Mouse (Mus musculus) cerebellum, adult 2 months (tissue): ENCODE measurements around the gene Pef1.

Experiments
- CTCF ChIP-seq: fragments of 200-500 bp; IDR thresholded peaks from 2 replicates; pipeline ENCODE4 v1.5.1; 2011; ENCODE audit warnings: low read depth, mild to moderate bottlenecking, control low read depth, low read length, moderate library complexity, borderline replicate concordance; ENCODE audit not compliant: insufficient read depth
- POLR2A ChIP-seq: fragments of 200-500 bp; IDR thresholded peaks from 2 replicates; pipeline ENCODE4 v1.6.1; 2011; ENCODE audit warnings: low read length, control low read depth, borderline replicate concordance; ENCODE audit not compliant: insufficient read depth

DNA sequence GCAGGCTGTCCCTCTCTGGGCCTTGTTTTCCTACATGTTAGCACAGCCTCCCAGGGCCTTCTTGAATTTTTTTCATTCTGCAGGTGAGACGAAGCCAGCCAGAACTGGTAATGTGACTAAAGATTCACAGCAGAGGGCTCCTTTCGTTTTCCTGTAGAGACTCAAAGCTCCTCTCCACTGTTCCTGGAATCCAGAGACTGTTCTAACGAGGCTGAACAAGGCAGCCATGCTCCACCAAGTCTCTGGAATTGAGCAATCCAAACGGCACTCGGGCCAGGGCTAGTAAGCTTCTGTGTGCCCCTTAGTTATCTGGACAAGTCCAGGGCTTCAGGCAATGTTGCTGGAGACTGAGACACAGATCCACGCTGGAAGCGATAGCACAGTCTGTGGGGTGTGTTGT lies 75.2 kb downstream of the Pef1 start:
- TF ChIP-seq POLR2A (no peak), CTCF (no peak)
